Mouse (Mus musculus): ENCODE data around the gene Rock2. TPM values are rescaled to one million over a fixed set of nuclear protein-coding genes. Genes with fewer than 3 reads are reported as not detected.

Rock2 gene
- polyA plus RNA-seq, 1 experiment from 2014 or later, result 5.3 TPM

GRCm38 (mm10) chr12:16963354-16963753 is 68.7 kb downstream of the Rock2 start:
- WGBS (ENCODE audit: insufficient replicate concordance), result 73% methylated on average over 2 of the region's 2 CpGs
- Histone ChIP-seq H3K4me2 (ENCODE audit: low read depth, low read length) (no peak overlapping the region), H3K27me3 (ENCODE audit: insufficient read depth, low read length) (no peaks in the 10 kb centered on the region), H3K9me3 (ENCODE audit: low read length) (no peaks in the 10 kb centered on the region), H3K4me3 (ENCODE audit: low read depth, low read length) (no peak overlapping the region), H3K9ac (replicated peaks) (no peak overlapping the region), H3K4me1 (ENCODE audit: insufficient read depth) (no peaks in the 10 kb centered on the region), H3K27ac (ENCODE audit: low read depth) (no peak overlapping the region), H3K36me3 (replicated peaks; ENCODE audit: insufficient read depth, low read length) (peaks cover 50% of the 10 kb centered on the region)
- TF ChIP-seq CTCF (IDR thresholded peaks at IDR 0.05; ENCODE audit: low read depth) (no peak), EP300 (IDR thresholded peaks at IDR 0.05; ENCODE audit: low read depth) (no peak)
- ATAC-seq (no peak), DNase-seq (no peak)

DNA sequence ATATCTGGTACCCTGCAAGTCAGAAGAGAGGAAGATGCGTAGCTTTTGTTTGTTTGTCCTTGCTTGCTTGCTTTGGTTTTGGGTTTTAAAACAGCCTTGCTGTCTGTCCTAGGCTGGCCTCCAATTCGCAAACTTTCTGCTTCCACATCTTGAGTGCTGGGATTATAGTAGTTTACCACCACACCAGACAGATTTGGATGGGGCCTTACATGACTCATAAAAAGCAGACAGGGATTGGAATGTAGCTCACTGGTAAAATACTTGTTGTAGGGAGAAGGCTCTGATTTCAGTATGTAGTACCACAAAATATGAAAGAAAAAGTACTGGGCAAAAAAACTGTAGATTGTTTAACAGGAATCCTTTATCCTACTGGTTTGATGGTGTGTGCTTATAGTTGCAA is 72.1 kb downstream of the Rock2 start:
- H3K4me3 ChIP-seq (ENCODE audit: low read depth, low read length), result no peak overlapping the region
- H3K27ac ChIP-seq (ENCODE audit: low read depth), result no peak overlapping the region
- no peak for ATAC-seq
- H3K4me2 ChIP-seq (ENCODE audit: low read depth, low read length), result no peak overlapping the region
- TF ChIP-seq CTCF (IDR thresholded peaks at IDR 0.05; ENCODE audit: low read depth) (no peak), EP300 (IDR thresholded peaks at IDR 0.05; ENCODE audit: low read depth) (no peak)
- no peak overlapping the region for H3K9ac ChIP-seq (replicated peaks)
- DNase-seq, result no peak
- H3K9me3 ChIP-seq (ENCODE audit: low read length), result no peaks in the 10 kb centered on the region
- no peaks in the 10 kb centered on the region for H3K4me1 ChIP-seq (ENCODE audit: insufficient read depth)
- H3K36me3 ChIP-seq (replicated peaks; ENCODE audit: insufficient read depth, low read length), result peaks cover 47% of the 10 kb centered on the region
- WGBS (ENCODE audit: insufficient replicate concordance), result 91% methylated on average over 2 of the region's 2 CpGs
- no peaks in the 10 kb centered on the region for H3K27me3 ChIP-seq (ENCODE audit: insufficient read depth, low read length)

DNA sequence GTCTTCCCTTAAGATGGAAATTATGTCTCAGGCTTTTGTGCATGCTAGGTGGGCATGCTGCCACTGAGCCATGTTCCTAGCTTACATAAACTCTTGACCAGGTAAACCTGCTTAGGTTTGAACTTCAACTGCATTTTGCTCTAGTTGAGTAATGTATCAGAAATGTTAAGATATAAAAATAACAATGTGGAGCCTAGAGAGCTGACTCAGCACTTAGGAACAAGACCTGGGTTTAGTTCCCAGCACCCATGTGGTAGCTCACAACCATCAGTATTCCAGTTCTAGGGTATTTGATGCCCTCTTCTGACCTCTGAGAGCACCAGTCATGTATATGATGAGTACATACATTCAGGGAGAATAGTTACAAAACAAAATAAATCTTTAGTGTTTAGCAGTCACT is 82.4 kb downstream of the Rock2 start:
- ATAC-seq (no peak), DNase-seq (no peak)
- H3K9ac ChIP-seq (replicated peaks), result no peak overlapping the region
- H3K27ac ChIP-seq (ENCODE audit: low read depth), result no peak overlapping the region
- no peaks in the 10 kb centered on the region for H3K27me3 ChIP-seq (ENCODE audit: insufficient read depth, low read length)
- no peaks in the 10 kb centered on the region for H3K4me1 ChIP-seq (ENCODE audit: insufficient read depth)
- no peaks in the 10 kb centered on the region for H3K9me3 ChIP-seq (ENCODE audit: low read length)
- no peak overlapping the region for H3K4me2 ChIP-seq (ENCODE audit: low read depth, low read length)
- H3K4me3 ChIP-seq (ENCODE audit: low read depth, low read length), result no peak overlapping the region
- no peak for TF ChIP-seq EP300 (IDR thresholded peaks at IDR 0.05; ENCODE audit: low read depth)
- peaks cover 75% of the 10 kb centered on the region for H3K36me3 ChIP-seq (replicated peaks; ENCODE audit: insufficient read depth, low read length)

GRCm38 (mm10) chr12:16985778-16986177 is 91.1 kb downstream of the Rock2 start:
- TF ChIP-seq CTCF (IDR thresholded peaks at IDR 0.05; ENCODE audit: low read depth) (peak; percentile 40; the same call in 1 of the 2 replicates), EP300 (IDR thresholded peaks at IDR 0.05; ENCODE audit: low read depth) (no peak)

GRCm38 (mm10) chr12:16991376-16991775 is 96.7 kb downstream of the Rock2 start:
- no peaks in the 10 kb centered on the region for H3K9me3 ChIP-seq (ENCODE audit: low read length)
- H3K4me2 ChIP-seq (ENCODE audit: low read depth, low read length), result no peak overlapping the region
- DNase-seq (no peak), ATAC-seq (no peak)
- peaks cover 30% of the 10 kb centered on the region for H3K36me3 ChIP-seq (replicated peaks; ENCODE audit: insufficient read depth, low read length)
- no peaks in the 10 kb centered on the region for H3K4me1 ChIP-seq (ENCODE audit: insufficient read depth)
- H3K4me3 ChIP-seq (ENCODE audit: low read depth, low read length), result no peak overlapping the region
- no peak overlapping the region for H3K9ac ChIP-seq (replicated peaks)
- H3K27me3 ChIP-seq (ENCODE audit: insufficient read depth, low read length), result no peaks in the 10 kb centered on the region
- 76% methylated on average over 2 of the region's 2 CpGs for WGBS (ENCODE audit: insufficient replicate concordance)
- no peak overlapping the region for H3K27ac ChIP-seq (ENCODE audit: low read depth)
- TF ChIP-seq CTCF (IDR thresholded peaks at IDR 0.05; ENCODE audit: low read depth), result no peak
- TF ChIP-seq EP300 (IDR thresholded peaks at IDR 0.05; ENCODE audit: low read depth), result no peak

More at GRCm38 (mm10) chr12:16985778-16986177, 91.1 kb downstream of the Rock2 start:
- Histone ChIP-seq H3K27ac (ENCODE audit: low read depth) (no peak overlapping the region), H3K4me2 (ENCODE audit: low read depth, low read length) (no peak overlapping the region), H3K9me3 (ENCODE audit: low read length) (no peaks in the 10 kb centered on the region), H3K4me3 (ENCODE audit: low read depth, low read length) (no peak overlapping the region), H3K9ac (replicated peaks) (no peak overlapping the region), H3K27me3 (ENCODE audit: insufficient read depth, low read length) (no peaks in the 10 kb centered on the region), H3K4me1 (ENCODE audit: insufficient read depth) (no peaks in the 10 kb centered on the region), H3K36me3 (replicated peaks; ENCODE audit: insufficient read depth, low read length) (peaks cover 41% of the 10 kb centered on the region)
- 77% methylated on average over 1 of the region's 1 CpGs for WGBS (ENCODE audit: insufficient replicate concordance)
- ATAC-seq (no peak), DNase-seq (no peak)

DNA sequence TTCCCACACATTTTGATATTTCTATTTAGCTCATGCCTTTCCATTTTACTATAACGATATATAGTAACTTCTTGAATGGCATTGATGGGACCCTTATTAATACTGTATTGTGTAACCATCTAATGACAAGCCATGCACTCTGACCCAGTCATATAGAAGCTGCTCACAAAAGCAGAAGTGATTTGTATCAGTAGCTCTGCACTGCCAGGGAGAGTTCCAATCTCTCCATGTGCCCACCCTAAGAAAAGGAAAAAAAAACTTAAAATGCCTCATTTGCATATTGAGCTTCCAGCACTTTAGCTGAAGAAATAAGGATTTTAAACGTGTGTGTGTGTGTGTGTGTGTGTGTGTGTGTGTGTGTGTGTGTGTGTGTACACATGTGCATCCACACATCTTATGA is 97.7 kb downstream of the Rock2 start:
- WGBS (ENCODE audit: insufficient replicate concordance), result 87% methylated on average over 2 of the region's 2 CpGs
- no peak for ATAC-seq

DNA sequence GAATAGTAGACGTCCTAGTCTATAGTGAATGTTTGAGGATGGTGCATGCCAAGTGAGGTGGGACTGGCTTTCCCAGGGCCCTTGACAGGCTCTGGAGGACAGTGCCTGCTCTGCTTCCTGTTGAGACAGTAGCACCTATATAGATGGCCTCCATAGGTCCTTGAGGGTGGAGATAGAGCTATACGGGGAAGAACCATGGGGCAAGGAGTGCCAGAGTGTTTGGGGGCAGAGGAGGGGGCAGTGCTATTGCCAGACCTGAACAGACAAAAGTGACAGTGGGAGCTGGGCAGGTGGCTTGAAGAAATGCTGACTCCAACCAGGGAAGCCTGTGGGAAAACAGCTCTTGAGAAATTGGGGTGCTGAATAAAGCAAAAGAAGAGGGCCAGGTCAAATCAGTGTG is 99.6 kb downstream of the Rock2 start:
- TF ChIP-seq EP300 (IDR thresholded peaks at IDR 0.05; ENCODE audit: low read depth), result no peak
- TF ChIP-seq CTCF (IDR thresholded peaks at IDR 0.05; ENCODE audit: low read depth), result no peak
- H3K36me3 ChIP-seq (replicated peaks; ENCODE audit: insufficient read depth, low read length), result peaks cover 18% of the 10 kb centered on the region
- no peak overlapping the region for H3K27ac ChIP-seq (ENCODE audit: low read depth)
- H3K4me1 ChIP-seq (ENCODE audit: insufficient read depth), result peaks cover 11% of the 10 kb centered on the region
- no peak overlapping the region for H3K4me2 ChIP-seq (ENCODE audit: low read depth, low read length)
- H3K4me3 ChIP-seq (ENCODE audit: low read depth, low read length), result no peak overlapping the region
- H3K27me3 ChIP-seq (ENCODE audit: insufficient read depth, low read length), result peaks cover 5% of the 10 kb centered on the region; the same call in 1 of the 2 replicates
- 75% methylated on average over 2 of the region's 2 CpGs for WGBS (ENCODE audit: insufficient replicate concordance)
- DNase-seq (no peak), ATAC-seq (no peak)
- H3K9me3 ChIP-seq (ENCODE audit: low read length), result no peaks in the 10 kb centered on the region
- no peak overlapping the region for H3K9ac ChIP-seq (replicated peaks)

More for the DNA sequence above, 97.7 kb downstream of the Rock2 start:
- TF ChIP-seq EP300 (IDR thresholded peaks at IDR 0.05; ENCODE audit: low read depth) (no peak), CTCF (IDR thresholded peaks at IDR 0.05; ENCODE audit: low read depth) (no peak)
- Histone ChIP-seq H3K27ac (ENCODE audit: low read depth) (no peak overlapping the region), H3K36me3 (replicated peaks; ENCODE audit: insufficient read depth, low read length) (peaks cover 22% of the 10 kb centered on the region), H3K9me3 (ENCODE audit: low read length) (no peaks in the 10 kb centered on the region), H3K27me3 (ENCODE audit: insufficient read depth, low read length) (no peaks in the 10 kb centered on the region), H3K9ac (replicated peaks) (no peak overlapping the region), H3K4me1 (ENCODE audit: insufficient read depth) (no peaks in the 10 kb centered on the region), H3K4me3 (ENCODE audit: low read depth, low read length) (no peak overlapping the region), H3K4me2 (ENCODE audit: low read depth, low read length) (no peak overlapping the region)
- DNase-seq, result no peak
